Mouse (Mus musculus): ENCODE results near the gene Ube2q1. TPM values are rescaled to one million over a fixed set of nuclear protein-coding genes. Genes with fewer than 3 reads are reported as not detected.

Gene Ube2q1
- polyA plus RNA-seq, 1 experiment from 2014 or later, result 12.5 TPM

DNA sequence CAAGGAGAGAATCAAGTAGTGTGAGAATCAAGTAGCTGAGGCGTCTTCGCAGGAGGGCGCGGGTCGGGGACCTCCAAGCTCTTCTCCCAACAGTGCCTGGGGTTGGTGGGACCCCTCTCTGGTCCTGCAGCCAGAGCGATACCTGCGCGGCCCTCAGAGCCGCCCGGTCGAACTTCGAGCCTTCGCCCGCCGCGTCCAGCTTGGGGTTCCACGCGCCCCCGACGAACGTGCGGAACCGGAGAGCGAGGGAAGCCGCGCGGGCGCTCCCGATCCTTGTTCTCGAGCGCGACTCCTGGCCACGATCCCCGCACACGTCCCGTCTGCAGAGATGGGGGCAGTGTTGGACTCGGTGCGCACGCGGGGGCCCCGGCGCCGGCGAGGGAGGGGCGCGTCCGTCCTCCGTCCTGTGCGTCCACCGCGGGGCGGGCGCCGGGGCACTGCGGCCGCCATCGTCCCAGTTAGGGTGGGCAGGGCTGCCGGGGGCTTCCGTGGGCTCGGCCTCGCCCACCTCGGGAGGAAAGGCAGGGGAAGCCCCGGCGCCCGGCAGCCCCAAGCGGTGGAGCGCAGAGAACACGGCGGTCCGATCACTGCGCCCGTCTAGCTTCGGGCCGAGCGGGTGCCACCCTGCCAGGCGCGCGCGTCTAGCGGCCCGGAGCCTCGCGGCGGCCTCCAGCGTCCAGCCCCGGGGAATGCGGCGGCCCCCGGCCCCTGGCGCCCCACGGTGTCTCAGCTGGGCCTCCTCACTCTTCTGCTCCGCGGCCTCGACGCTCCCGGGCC, 57.6 kb downstream of the Ube2q1 start, which contains the start of gene She:
Gene She (plus strand): TSS at position 556 of the 777 bp plus-strand sequence.
- 2% methylated on average over 95 of the region's 96 CpGs for WGBS
- Histone ChIP-seq H3K9me3 (replicated peaks) (0 out of 2 replicates have a peak, but pooled peaks cover 3% of the 10 kb centered on the region), H3K27me3 (peaks cover 72% of the 10 kb centered on the region), H3K36me3 (no peaks in the 10 kb centered on the region), H3K9ac (peak within 1 kb of the TSS; percentile 57), H3K27ac (peak within 1 kb of the TSS; percentile 24; the same call in 1 of the 2 replicates), H3K4me1 (peaks cover 16% of the 10 kb centered on the region), H3K4me3 (replicated peaks) (peak within 1 kb of the TSS; percentile 57), H3K4me2 (peak within 1 kb of the TSS; percentile 75)
- ATAC-seq (replicated peaks; ENCODE audit: low FRiP score), result peak; percentile 56

Other genes with a start within 250 kb of the Ube2q1 start
- gene Adar, start 58.6 kb upstream of the Ube2q1 start, polyA plus RNA-seq (2015; fragmentation: Nextera tagmentation; extraction: Ambion mirVana), result 10.4 and 11.7 TPM in 2 replicates
- 0.57 and 0.75 TPM in 2 replicates for gene Chrnb2, start 9.0 kb upstream of the Ube2q1 start, polyA plus RNA-seq (2015; fragmentation: Nextera tagmentation; extraction: Ambion mirVana)
- gene She, start 57.8 kb downstream of the Ube2q1 start, polyA plus RNA-seq (2015; fragmentation: Nextera tagmentation; extraction: Ambion mirVana), result 6.6 and 7.5 TPM in 2 replicates
- 0.87 and 1.1 TPM in 2 replicates for gene Il6ra, start 139.6 kb downstream of the Ube2q1 start, polyA plus RNA-seq (2015; fragmentation: Nextera tagmentation; extraction: Ambion mirVana)
- gene Atp8b2, start 189.9 kb downstream of the Ube2q1 start, polyA plus RNA-seq (2015; fragmentation: Nextera tagmentation; extraction: Ambion mirVana), result 11.9 and 13.2 TPM in 2 replicates
- gene Hax1, start 225.2 kb downstream of the Ube2q1 start, polyA plus RNA-seq (2015; fragmentation: Nextera tagmentation; extraction: Ambion mirVana), result 174 and 180 TPM in 2 replicates